Mouse (Mus musculus) lung, embryonic 14.5 days (tissue): ENCODE measurements at regions not wholly inside any gene's neighbourhood (a gene's known extent, or its start where the extent isn't known, plus 50 kb on each side); places are given as distances from the start of the nearest gene placed in this dataset.
A peak's percentile ranks its signal among the peaks of the same experiment; 100 is the strongest.
"Not testable (repeated sequence)": the region's sequence is repeated elsewhere in the genome, so short reads cannot be mapped to it uniquely, and the experiment has no call there.

Source experiments
- ATAC-seq: fragments of 200-750 bp; cut with Nextera tagmentation; 2 replicates; pipeline ENCODE4 v1.8.0; 2017; ENCODE audit warnings: mild to moderate bottlenecking, moderate TSS enrichment, moderate library complexity; ENCODE audit not compliant: insufficient read depth
- DNase-seq: peaks from one replicate; pipeline ENCODE4 v3.0.0-alpha.2; 2015
- H3K27ac ChIP-seq: fragments of 300-500 bp; sonication (generic); 2 replicates; pipeline ENCODE4 v1.5.1; 2014; ENCODE audit warnings: low read depth, mild to moderate bottlenecking, moderate library complexity
- H3K27me3 ChIP-seq: fragments of 300-500 bp; sonication (generic); 2 replicates; pipeline ENCODE4 v1.6.1; 2014; ENCODE audit warnings: low read length, control low read depth; ENCODE audit not compliant: insufficient read depth
- H3K36me3 ChIP-seq: fragments of 300-500 bp; sonication (generic); 2 replicates; pipeline ENCODE4 v1.6.1; 2014; ENCODE audit warnings: control low read depth; ENCODE audit not compliant: insufficient read depth
- H3K4me1 ChIP-seq: fragments of 300-500 bp; sonication (generic); 2 replicates; pipeline ENCODE4 v1.6.1; 2014; ENCODE audit warnings: antibody characterized with exemption, control low read depth; ENCODE audit not compliant: insufficient read depth
- H3K4me2 ChIP-seq: fragments of 300-500 bp; sonication (generic); 2 replicates; pipeline ENCODE4 v1.6.1; 2014; ENCODE audit warnings: mild to moderate bottlenecking
- H3K4me3 ChIP-seq: fragments of 300-500 bp; sonication (generic); 2 replicates; pipeline ENCODE4 v1.5.1; 2014; ENCODE audit warnings: low read depth, low read length
- H3K9ac ChIP-seq: fragments of 300-500 bp; sonication (generic); 2 replicates; pipeline ENCODE4 v1.6.1; 2014
- H3K9me3 ChIP-seq: fragments of 300-500 bp; sonication (generic); 2 replicates; pipeline ENCODE4 v1.6.1; 2016; ENCODE audit warnings: low read depth, low read length, control low read depth
- CTCF ChIP-seq: IDR thresholded peaks from 2 replicates; pipeline ENCODE4 v1.5.1; 2016; ENCODE audit warnings: antibody characterized with exemption, low read depth
- WGBS: fragments of 180-500 bp; shearing (Covaris S2); extraction: QIAGEN DNeasy Blood & Tissue Kit; methylation state at CpG from one replicate; pipeline ENCODE4 v1.1.7; 2014; 5-methylcytosine and 5-hydroxymethylcytosine counted together

GRCm38 (mm10) chr11:28993270-28993847 lies 137.2 kb upstream of the Pnpt1 start:
- TF ChIP-seq CTCF = no peak
- no peaks in the 10 kb centered on the region for H3K9me3 ChIP-seq
- ATAC-seq (no peak), DNase-seq (peak; percentile 2)
- H3K27ac ChIP-seq = no peak overlapping the region
- no peaks in the 10 kb centered on the region for H3K36me3 ChIP-seq
- H3K4me1 ChIP-seq = no peaks in the 10 kb centered on the region
- no peak overlapping the region for H3K4me3 ChIP-seq
- H3K4me2 ChIP-seq = no peak overlapping the region
- H3K9ac ChIP-seq = no peak overlapping the region
- WGBS = 72% methylated on average over 4 of the region's 4 CpGs
- no peaks in the 10 kb centered on the region for H3K27me3 ChIP-seq

GRCm38 (mm10) chr11:28998314-28999106 lies 132.0 kb upstream of the Pnpt1 start:
- WGBS = 63% methylated on average over 3 of the region's 3 CpGs

GRCm38 (mm10) chr11:28999196-28999595 lies 131.3 kb upstream of the Pnpt1 start:
- TF ChIP-seq CTCF = no peak
- Histone ChIP-seq H3K36me3 (no peaks in the 10 kb centered on the region), H3K9me3 (no peaks in the 10 kb centered on the region), H3K27ac (no peak overlapping the region), H3K4me2 (no peak overlapping the region), H3K27me3 (no peaks in the 10 kb centered on the region), H3K4me3 (no peak overlapping the region), H3K4me1 (no peaks in the 10 kb centered on the region), H3K9ac (no peak overlapping the region)
- no peak for ATAC-seq
- DNase-seq = no peak
- WGBS = 63% methylated on average over 1 of the region's 1 CpGs

More at GRCm38 (mm10) chr11:28998314-28999106, 132.0 kb upstream of the Pnpt1 start:
- no peak overlapping the region for H3K9ac ChIP-seq
- DNase-seq = no peak
- no peak overlapping the region for H3K4me3 ChIP-seq
- no peak overlapping the region for H3K27ac ChIP-seq
- H3K4me1 ChIP-seq = no peaks in the 10 kb centered on the region
- no peaks in the 10 kb centered on the region for H3K27me3 ChIP-seq
- H3K9me3 ChIP-seq = no peaks in the 10 kb centered on the region
- TF ChIP-seq CTCF = no peak
- H3K36me3 ChIP-seq = no peaks in the 10 kb centered on the region
- no peak for ATAC-seq
- no peak overlapping the region for H3K4me2 ChIP-seq

- H3K27ac ChIP-seq = no peak overlapping the region
- no peak overlapping the region for H3K4me2 ChIP-seq
- DNase-seq = no peak
- H3K36me3 ChIP-seq = no peaks in the 10 kb centered on the region
- no peak for TF ChIP-seq CTCF
- H3K9ac ChIP-seq = no peak overlapping the region
- no peaks in the 10 kb centered on the region for H3K9me3 ChIP-seq
- no peak for ATAC-seq
- H3K27me3 ChIP-seq = no peaks in the 10 kb centered on the region
- no peaks in the 10 kb centered on the region for H3K4me1 ChIP-seq
- WGBS = 75% methylated on average over 3 of the region's 3 CpGs
- H3K4me3 ChIP-seq = no peak overlapping the region
These were observed 130.9 kb upstream of the Pnpt1 start for GRCm38 (mm10) chr11:28999620-29000019.

GRCm38 (mm10) chr11:29000212-29000611 lies 130.3 kb upstream of the Pnpt1 start:
- Histone ChIP-seq H3K27me3 (no peaks in the 10 kb centered on the region), H3K27ac (no peak overlapping the region), H3K4me2 (no peak overlapping the region), H3K9me3 (no peaks in the 10 kb centered on the region), H3K4me1 (no peaks in the 10 kb centered on the region), H3K36me3 (no peaks in the 10 kb centered on the region), H3K9ac (no peak overlapping the region), H3K4me3 (no peak overlapping the region)
- 66% methylated on average over 2 of the region's 2 CpGs for WGBS
- TF ChIP-seq CTCF = no peak
- DNase-seq (no peak), ATAC-seq (no peak)

- no peak for DNase-seq
- Histone ChIP-seq H3K36me3 (no peaks in the 10 kb centered on the region), H3K27ac (no peak overlapping the region), H3K4me1 (no peaks in the 10 kb centered on the region), H3K9ac (no peak overlapping the region), H3K4me2 (no peak overlapping the region), H3K9me3 (no peaks in the 10 kb centered on the region), H3K27me3 (no peaks in the 10 kb centered on the region), H3K4me3 (no peak overlapping the region)
- no peak for ATAC-seq
- WGBS = 36% methylated on average over 1 of the region's 1 CpGs
- TF ChIP-seq CTCF = no peak
These were observed 113.1 kb upstream of the Pnpt1 start for GRCm38 (mm10) chr11:29017406-29017805.

GRCm38 (mm10) chr11:29040817-29041216 lies 89.7 kb upstream of the Pnpt1 start:
- H3K27ac ChIP-seq = no peak overlapping the region
- no peaks in the 10 kb centered on the region for H3K27me3 ChIP-seq
- DNase-seq = peak; percentile 55
- ATAC-seq = no peak
- peak; percentile 51 for TF ChIP-seq CTCF
- H3K9me3 ChIP-seq = no peaks in the 10 kb centered on the region
- no peaks in the 10 kb centered on the region for H3K36me3 ChIP-seq
- H3K4me3 ChIP-seq = no peak overlapping the region
- no peak overlapping the region for H3K4me2 ChIP-seq
- no peaks in the 10 kb centered on the region for H3K4me1 ChIP-seq
- H3K9ac ChIP-seq = no peak overlapping the region

GRCm38 (mm10) chr11:29047985-29048610 lies 82.4 kb upstream of the Pnpt1 start:
- ATAC-seq, H3K27me3 ChIP-seq, H3K4me3 ChIP-seq, H3K4me1 ChIP-seq, DNase-seq, H3K9me3 ChIP-seq, H3K27ac ChIP-seq, H3K9ac ChIP-seq, H3K4me2 ChIP-seq, H3K36me3 ChIP-seq: not testable (repeated sequence)
- 21% methylated on average over 1 of the region's 1 CpGs for WGBS
